Comparison of ENCODE assay signal across 9 mouse cellular contexts in genomic region chr13:35773763-35774162, GRCm38 (mm10).
A peak's percentile ranks its signal among the peaks of the same experiment; 100 is the strongest.
DNase-seq lines count a peak whose midpoint lies in the region; ATAC-seq and TF ChIP-seq lines count a peak whose summit lies in the region.
"Had no signal": no experiment of that assay in that cellular context is flagged by ENCODE, and none has a peak within 500 bp of the region (broad histone marks: within the 10 kb centered on the region; RNA-seq: fewer than 3 reads in every experiment).

No protein-coding gene starts in this region.

- no peaks in the 10 kb centered on the region for H3K27me3 ChIP-seq in neural tube, embryonic 11.5 days (ENCODE audit: control insufficient read depth, insufficient read depth, low read length)
- H3K27me3 ChIP-seq in neural tube, embryonic 15.5 days (replicated peaks) = no peaks in the 10 kb centered on the region
- H3K27me3 ChIP-seq in hindbrain, embryonic 14.5 days (ENCODE audit: control insufficient read depth, insufficient read depth, low read length) = no peaks in the 10 kb centered on the region

- DNase-seq in gastrocnemius, adult 2 months = peak; percentile 47
- no peak for DNase-seq in gastrocnemius, postnatal 4 days (ENCODE audit: low spot score in 2 of 2)
- DNase-seq in neural tube, embryonic 11.5 days (ENCODE audit: low spot score) = peak; percentile 31
- DNase-seq in cerebellum, postnatal 14 days = peak; percentile 51 to 61
- no peak for DNase-seq in hindbrain, embryonic 14.5 days (ENCODE audit: low spot score)

- H3K4me3 ChIP-seq in gastrocnemius, adult 2 months = no peak overlapping the region
- no peak overlapping the region for H3K4me3 ChIP-seq in neural tube, embryonic 11.5 days (ENCODE audit: low read depth, low read length)
- H3K4me3 ChIP-seq in neural tube, embryonic 15.5 days (replicated peaks) = no peak overlapping the region
- no peak overlapping the region for H3K4me3 ChIP-seq in hindbrain, embryonic 14.5 days (replicated peaks; ENCODE audit: low read length)
- H3K4me3 ChIP-seq: erythroblast, embryonic 14.5 days had no signal

- no peaks in the 10 kb centered on the region for H3K36me3 ChIP-seq in neural tube, embryonic 11.5 days (ENCODE audit: control insufficient read depth, insufficient read depth, low read length)
- no peaks in the 10 kb centered on the region for H3K36me3 ChIP-seq in neural tube, embryonic 15.5 days
- H3K36me3 ChIP-seq in hindbrain, embryonic 14.5 days (replicated peaks; ENCODE audit: control insufficient read depth, insufficient read depth) = no peaks in the 10 kb centered on the region

- WGBS in neural tube, embryonic 11.5 days = 39% methylated on average over 7 of the region's 7 CpGs
- WGBS in neural tube, embryonic 15.5 days = 37% methylated on average over 7 of the region's 7 CpGs
- 58% methylated on average over 7 of the region's 7 CpGs for WGBS in hindbrain, embryonic 14.5 days

- ATAC-seq in neural tube, embryonic 11.5 days (ENCODE audit: insufficient read depth, low FRiP score, low TSS enrichment) = no peak
- no peak for ATAC-seq in neural tube, embryonic 15.5 days (ENCODE audit: low FRiP score)
- ATAC-seq in megakaryocyte progenitor cell, adult 5-6 weeks (replicated peaks; ENCODE audit: poor library complexity) = peak; percentile 63
- ATAC-seq in hindbrain, embryonic 14.5 days (ENCODE audit: low FRiP score) = no peak
- no peak for ATAC-seq in CD4-positive, CD25-positive, alpha-beta regulatory T cell, adult 4 months

- H3K4me1 ChIP-seq in neural tube, embryonic 11.5 days (ENCODE audit: control insufficient read depth, insufficient read depth, low read length) = no peaks in the 10 kb centered on the region
- H3K4me1 ChIP-seq in neural tube, embryonic 15.5 days = no peaks in the 10 kb centered on the region
- no peaks in the 10 kb centered on the region for H3K4me1 ChIP-seq in hindbrain, embryonic 14.5 days (replicated peaks; ENCODE audit: control insufficient read depth, insufficient read depth, low read length)

- no peak overlapping the region for H3K27ac ChIP-seq in gastrocnemius, adult 2 months
- H3K27ac ChIP-seq in neural tube, embryonic 11.5 days (ENCODE audit: low read depth, low read length) = no peak overlapping the region
- no peak overlapping the region for H3K27ac ChIP-seq in neural tube, embryonic 15.5 days (replicated peaks)
- H3K27ac ChIP-seq in hindbrain, embryonic 14.5 days = no peak overlapping the region

- no peaks in the 10 kb centered on the region for H3K9me3 ChIP-seq in neural tube, embryonic 11.5 days (ENCODE audit: control insufficient read depth, low read length)
- no peaks in the 10 kb centered on the region for H3K9me3 ChIP-seq in neural tube, embryonic 15.5 days (replicated peaks)
- H3K9me3 ChIP-seq in hindbrain, embryonic 14.5 days (ENCODE audit: control insufficient read depth, low read length) = no peaks in the 10 kb centered on the region

- H3K4me2 ChIP-seq in neural tube, embryonic 11.5 days (ENCODE audit: low read depth) = no peak overlapping the region
- no peak overlapping the region for H3K4me2 ChIP-seq in neural tube, embryonic 15.5 days
- H3K4me2 ChIP-seq in hindbrain, embryonic 14.5 days (replicated peaks) = no peak overlapping the region

- TF ChIP-seq CTCF in gastrocnemius, adult 2 months (IDR thresholded peaks at IDR 0.05) = peak; percentile 65

- no peak overlapping the region for H3K9ac ChIP-seq in neural tube, embryonic 11.5 days (ENCODE audit: low read length)
- no peak overlapping the region for H3K9ac ChIP-seq in neural tube, embryonic 15.5 days (replicated peaks)
- H3K9ac ChIP-seq in hindbrain, embryonic 14.5 days = no peak overlapping the region

- intact Hi-C loops in gastrocnemius, adult 2 months (cut with DNase I) = loop anchor here (1.0 kb wide), 1 partner anchor 172 kb away; no protein-coding TSS in a partner anchor

Comparison
In these comparisons a context has a peak if more than half of its experiments do, and no peak if none do; other contexts are left out.
1. DNase-seq: peak in gastrocnemius, adult 2 months (single experiment), neural tube, embryonic 11.5 days (single experiment) and cerebellum, postnatal 14 days (2 of 2); none in gastrocnemius, postnatal 4 days (0 of 2) and hindbrain, embryonic 14.5 days (single experiment).